Mouse (Mus musculus): ENCODE data around the gene Sh2d2a. TPM values are rescaled to one million over a fixed set of nuclear protein-coding genes. Genes with fewer than 3 reads are reported as not detected.
"Not testable (repeated sequence)": the region's sequence is repeated elsewhere in the genome, so short reads cannot be mapped to it uniquely, and the experiment has no call there.

The Sh2d2a gene
- polyA plus RNA-seq, 1 experiment from 2014 or later: not detected

- no peak overlapping the region for H3K9ac ChIP-seq (ENCODE audit: low read depth, low read length)
- WGBS: 87% methylated on average over 3 of the region's 3 CpGs
- no peak for ATAC-seq
- no peaks in the 10 kb centered on the region for H3K36me3 ChIP-seq (ENCODE audit: control insufficient read depth, insufficient read depth, low read length)
- H3K4me2 ChIP-seq (ENCODE audit: low read length): no peak overlapping the region
- H3K27me3 ChIP-seq (ENCODE audit: control insufficient read depth, insufficient read depth, low read depth, low read length): no peaks in the 10 kb centered on the region
- H3K4me1 ChIP-seq (ENCODE audit: control insufficient read depth, insufficient read depth, low read length): no peaks in the 10 kb centered on the region
- no peaks in the 10 kb centered on the region for H3K9me3 ChIP-seq (replicated peaks; ENCODE audit: control insufficient read depth, low read length, poor library complexity, severe bottlenecking)
- H3K4me3 ChIP-seq (ENCODE audit: low read depth, low read length): no peak overlapping the region
- no peak overlapping the region for H3K27ac ChIP-seq (ENCODE audit: low read length)
These were observed 53.2 kb downstream of the Sh2d2a start for GRCm38 (mm10) chr3:87899776-87900175.

GRCm38 (mm10) chr3:87901036-87901624 is 54.6 kb downstream of the Sh2d2a start:
- H3K9me3 ChIP-seq (replicated peaks; ENCODE audit: control insufficient read depth, low read length, poor library complexity, severe bottlenecking): no peaks in the 10 kb centered on the region
- WGBS: 59% methylated on average over 1 of the region's 1 CpGs
- no peak overlapping the region for H3K9ac ChIP-seq (ENCODE audit: low read depth, low read length)
- H3K4me2 ChIP-seq (ENCODE audit: low read length): no peak overlapping the region
- H3K36me3 ChIP-seq (ENCODE audit: control insufficient read depth, insufficient read depth, low read length): no peaks in the 10 kb centered on the region
- no peak overlapping the region for H3K4me3 ChIP-seq (ENCODE audit: low read depth, low read length)
- H3K27ac ChIP-seq (ENCODE audit: low read length): no peak overlapping the region
- H3K4me1 ChIP-seq (ENCODE audit: control insufficient read depth, insufficient read depth, low read length): no peaks in the 10 kb centered on the region
- ATAC-seq: no peak
- H3K27me3 ChIP-seq (ENCODE audit: control insufficient read depth, insufficient read depth, low read depth, low read length): no peaks in the 10 kb centered on the region

GRCm38 (mm10) chr3:87901959-87902358 is 55.4 kb downstream of the Sh2d2a start:
- H3K36me3 ChIP-seq (ENCODE audit: control insufficient read depth, insufficient read depth, low read length); H3K27me3 ChIP-seq (ENCODE audit: control insufficient read depth, insufficient read depth, low read depth, low read length); H3K4me1 ChIP-seq (ENCODE audit: control insufficient read depth, insufficient read depth, low read length); H3K9ac ChIP-seq (ENCODE audit: low read depth, low read length); H3K27ac ChIP-seq (ENCODE audit: low read length); H3K9me3 ChIP-seq (replicated peaks; ENCODE audit: control insufficient read depth, low read length, poor library complexity, severe bottlenecking); H3K4me3 ChIP-seq (ENCODE audit: low read depth, low read length); ATAC-seq; H3K4me2 ChIP-seq (ENCODE audit: low read length): not testable (repeated sequence)
- 92% methylated on average over 5 of the region's 6 CpGs for WGBS

- H3K9ac ChIP-seq (ENCODE audit: low read depth, low read length): no peak overlapping the region
- H3K27ac ChIP-seq (ENCODE audit: low read length): no peak overlapping the region
- H3K9me3 ChIP-seq (replicated peaks; ENCODE audit: control insufficient read depth, low read length, poor library complexity, severe bottlenecking): no peaks in the 10 kb centered on the region
- no peaks in the 10 kb centered on the region for H3K36me3 ChIP-seq (ENCODE audit: control insufficient read depth, insufficient read depth, low read length)
- 56% methylated on average over 5 of the region's 5 CpGs for WGBS
- H3K4me3 ChIP-seq (ENCODE audit: low read depth, low read length): no peak overlapping the region
- no peak overlapping the region for H3K4me2 ChIP-seq (ENCODE audit: low read length)
- no peaks in the 10 kb centered on the region for H3K27me3 ChIP-seq (ENCODE audit: control insufficient read depth, insufficient read depth, low read depth, low read length)
- H3K4me1 ChIP-seq (ENCODE audit: control insufficient read depth, insufficient read depth, low read length): peaks cover 13% of the 10 kb centered on the region
- no peak for ATAC-seq
These were observed 57.3 kb downstream of the Sh2d2a start for GRCm38 (mm10) chr3:87903821-87904220.

Other genes with a start within 250 kb of the Sh2d2a start
- gene Arhgef11, start 229.2 kb upstream of the Sh2d2a start, polyA plus RNA-seq (2015; fragmentation: Nextera tagmentation; extraction: Ambion mirVana): 26.2 and 26.5 TPM in 2 replicates
- 1.3 TPM in 2 replicates for gene Lrrc71, start 98.1 kb upstream of the Sh2d2a start, polyA plus RNA-seq (2015; fragmentation: Nextera tagmentation; extraction: Ambion mirVana)
- gene Ntrk1, start 51.6 kb upstream of the Sh2d2a start, polyA plus RNA-seq (2015; fragmentation: Nextera tagmentation; extraction: Ambion mirVana): 1.3 and 1.4 TPM in 2 replicates
- 0.43 and 0.86 TPM in 2 replicates for gene Insrr, start 49.8 kb upstream of the Sh2d2a start, polyA plus RNA-seq (2015; fragmentation: Nextera tagmentation; extraction: Ambion mirVana)
- 6.6 and 6.7 TPM in 2 replicates for gene Pear1, start 22.4 kb upstream of the Sh2d2a start, polyA plus RNA-seq (2015; fragmentation: Nextera tagmentation; extraction: Ambion mirVana)
- gene Prcc, start 38.9 kb downstream of the Sh2d2a start, polyA plus RNA-seq (2015; fragmentation: Nextera tagmentation; extraction: Ambion mirVana): 15.3 and 16.3 TPM in 2 replicates
- gene Hdgf, start 59.6 kb downstream of the Sh2d2a start, polyA plus RNA-seq (2015; fragmentation: Nextera tagmentation; extraction: Ambion mirVana): 144 and 154 TPM in 2 replicates
- 47.8 and 51.6 TPM in 2 replicates for gene Mrpl24, start 72.8 kb downstream of the Sh2d2a start, polyA plus RNA-seq (2015; fragmentation: Nextera tagmentation; extraction: Ambion mirVana)
- 24.9 and 28.6 TPM in 2 replicates for gene Isg20l2, start 83.6 kb downstream of the Sh2d2a start, polyA plus RNA-seq (2015; fragmentation: Nextera tagmentation; extraction: Ambion mirVana)
- gene Rrnad1, start 84.0 kb downstream of the Sh2d2a start, polyA plus RNA-seq (2015; fragmentation: Nextera tagmentation; extraction: Ambion mirVana): 20.5 and 23.2 TPM in 2 replicates
- gene Crabp2, start 101.9 kb downstream of the Sh2d2a start, polyA plus RNA-seq (2015; fragmentation: Nextera tagmentation; extraction: Ambion mirVana): 42.5 and 44.4 TPM in 2 replicates
- gene Nes, start 124.3 kb downstream of the Sh2d2a start, polyA plus RNA-seq (2015; fragmentation: Nextera tagmentation; extraction: Ambion mirVana): 14.1 and 21.8 TPM in 2 replicates
- gene Bcan, start 153.5 kb downstream of the Sh2d2a start, polyA plus RNA-seq (2015; fragmentation: Nextera tagmentation; extraction: Ambion mirVana): 51.5 and 96.9 TPM in 2 replicates
- gene Hapln2, start 180.8 kb downstream of the Sh2d2a start, polyA plus RNA-seq (2015; fragmentation: Nextera tagmentation; extraction: Ambion mirVana): 0.37 and 0.74 TPM in 2 replicates
- gene Gpatch4, start 196.4 kb downstream of the Sh2d2a start, polyA plus RNA-seq (2015; fragmentation: Nextera tagmentation; extraction: Ambion mirVana): 30.4 and 35.9 TPM in 2 replicates
- gene Naxe, start 211.7 kb downstream of the Sh2d2a start, polyA plus RNA-seq (2015; fragmentation: Nextera tagmentation; extraction: Ambion mirVana): 148 and 166 TPM in 2 replicates
- not detected in 2 replicates for gene Ttc24, start 231.5 kb downstream of the Sh2d2a start, polyA plus RNA-seq (2015; fragmentation: Nextera tagmentation; extraction: Ambion mirVana)
- gene Iqgap3, start 235.2 kb downstream of the Sh2d2a start, polyA plus RNA-seq (2015; fragmentation: Nextera tagmentation; extraction: Ambion mirVana): 1.8 and 2.3 TPM in 2 replicates

Measured in midbrain, embryonic 16.5 days (tissue).